Mouse (Mus musculus) monocyte, adult 59 days (primary cell): ENCODE results near the gene Supt3. TPM values are rescaled to one million over a fixed set of nuclear protein-coding genes. Genes with fewer than 3 reads are reported as not detected.

Experiments
- total RNA-seq, 2 experiments: library from RNA; stranded (reverse); gene quantifications; one replicate each; pipeline ENCODE4 v1.2.4; 2023

Supt3 gene
- total RNA-seq, result 10 to 100 TPM; 13.3 to 18.9 TPM

DNA sequence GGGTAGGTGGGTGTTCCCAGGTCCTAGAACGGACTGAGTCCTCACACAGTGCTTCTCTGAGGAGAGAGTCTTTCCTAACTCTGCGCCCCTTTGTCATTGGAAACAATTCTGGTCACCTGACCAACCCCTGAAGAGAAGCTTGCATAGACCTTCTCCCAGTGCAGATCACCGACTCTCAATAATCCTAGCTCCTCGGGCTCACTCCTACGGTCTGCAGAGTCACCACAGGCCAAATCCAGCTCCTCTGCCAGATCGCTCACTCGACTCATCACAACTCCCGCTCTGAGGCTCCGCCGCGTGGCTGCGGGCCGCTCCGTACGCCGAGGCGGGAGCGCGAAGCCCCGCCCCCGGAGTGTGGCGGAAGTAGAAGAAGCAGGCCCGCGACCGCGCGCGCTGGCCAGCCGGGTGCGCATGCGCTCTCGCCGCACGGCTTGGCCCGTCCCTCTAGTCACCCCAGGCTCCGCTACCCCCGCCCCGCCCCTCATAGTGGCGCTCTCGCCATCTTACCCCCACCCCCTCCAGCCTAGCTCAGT lies at the start of gene Supt3:
Gene Supt3, plus strand, starts transcription at position 415 of the 533 bp plus-strand sequence.

GRCm38 (mm10) chr17:44814508-44815175 lies 37.7 kb downstream of the Supt3 start, which contains the start of gene Runx2:
Runx2 (minus strand) TSS chr17:44814797.

Other genes starting within 250 kb of the Supt3 start
- 10 to 100 TPM; 63.4 to 91.0 TPM for gene Runx2, start 37.6 kb downstream of the Supt3 start, total RNA-seq